Mouse (Mus musculus) lung, postnatal 25 days (tissue): ENCODE measurements at regions not wholly inside any gene's neighbourhood (a gene's known extent, or its start where the extent isn't known, plus 50 kb on each side); places are given as distances from the start of the nearest gene placed in this dataset.

ENCODE experiments used
- DNase-seq: peaks from one replicate; pipeline ENCODE4 v3.0.0; 2022; ENCODE audit warnings: low spot score

DNA sequence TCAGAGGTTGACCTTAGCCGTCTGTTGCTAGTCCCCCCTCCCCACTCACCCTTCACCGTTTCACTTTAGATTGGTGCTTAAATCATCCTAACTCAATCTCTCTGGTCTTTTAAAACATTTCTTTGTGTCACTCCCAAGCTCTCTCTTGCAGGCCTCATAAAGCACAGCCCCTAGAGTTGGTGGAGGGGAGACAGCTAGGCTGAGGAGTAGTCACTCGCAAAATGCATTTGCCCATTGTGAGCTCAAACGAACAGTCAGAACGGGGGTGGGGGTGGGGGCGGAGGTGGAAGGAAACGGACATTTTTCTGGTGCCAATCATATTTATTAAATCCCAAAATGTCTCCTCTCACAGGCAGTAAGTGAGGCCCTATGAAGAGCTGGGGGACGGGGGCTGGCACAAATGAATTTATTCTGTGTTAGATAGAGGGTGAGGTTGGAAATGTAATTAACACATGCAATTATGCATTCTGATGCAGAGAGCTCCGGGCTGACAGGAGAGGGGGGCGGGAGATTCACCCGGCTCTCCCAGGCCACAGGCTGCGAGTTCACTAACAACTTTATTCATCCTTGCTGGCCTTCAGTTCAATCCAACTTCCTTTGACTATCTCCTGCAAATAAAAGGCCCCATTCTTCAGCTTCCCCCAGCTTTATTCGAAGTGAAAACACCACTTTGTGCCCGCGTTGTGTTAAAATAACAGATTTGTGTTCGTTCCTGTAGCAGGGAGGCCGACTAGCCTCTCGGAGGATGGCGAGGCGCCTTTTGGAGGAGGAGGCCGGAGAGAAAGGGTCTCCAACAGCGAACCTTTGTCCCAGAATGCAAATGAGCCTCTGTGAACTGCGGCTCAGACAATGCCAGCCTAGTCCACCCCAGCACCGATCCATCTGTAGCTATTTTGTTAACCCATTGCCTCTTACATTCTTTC lies 223.7 kb upstream of the Irx5 start:
- no peak for DNase-seq

DNA sequence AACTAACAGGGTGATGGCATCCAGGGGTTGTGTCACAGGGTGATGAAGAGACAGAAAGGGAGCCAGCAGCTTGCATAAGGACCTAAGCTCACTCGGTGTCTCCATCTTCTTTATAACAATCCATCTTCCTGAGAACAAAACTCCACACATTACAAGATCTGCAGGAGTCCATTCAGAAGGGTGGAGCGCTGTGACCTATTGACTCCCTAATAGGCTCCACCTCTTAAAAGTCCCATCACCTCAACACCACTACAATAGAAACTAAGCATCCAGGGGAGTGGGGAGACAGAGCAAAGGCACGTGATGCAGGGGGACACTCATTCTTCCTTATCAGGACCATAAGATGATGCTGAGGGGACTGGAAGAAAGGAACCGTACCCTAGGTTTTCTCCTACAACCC lies 224.5 kb upstream of the Irx5 start:
- DNase-seq = no peak

DNA sequence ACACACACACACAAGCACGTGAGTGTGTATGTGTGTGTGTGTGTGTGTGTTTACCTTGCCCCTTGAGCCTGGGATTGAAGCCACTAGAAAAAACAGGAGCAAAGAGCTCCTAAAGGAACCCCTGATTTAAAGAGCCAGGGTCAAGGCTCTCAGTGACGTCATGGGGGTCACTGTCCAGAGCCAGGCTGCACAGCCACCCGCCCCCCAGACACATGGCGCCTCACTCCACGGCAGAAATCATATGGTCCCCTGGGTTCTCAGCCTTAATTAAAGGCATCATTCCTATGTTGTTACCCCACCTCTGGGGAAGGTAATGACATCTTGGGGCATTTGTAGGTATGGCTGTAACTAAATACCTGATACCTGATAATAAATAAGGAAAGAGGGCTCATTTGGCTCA lies 224.9 kb upstream of the Irx5 start:
- no peak for DNase-seq

DNA sequence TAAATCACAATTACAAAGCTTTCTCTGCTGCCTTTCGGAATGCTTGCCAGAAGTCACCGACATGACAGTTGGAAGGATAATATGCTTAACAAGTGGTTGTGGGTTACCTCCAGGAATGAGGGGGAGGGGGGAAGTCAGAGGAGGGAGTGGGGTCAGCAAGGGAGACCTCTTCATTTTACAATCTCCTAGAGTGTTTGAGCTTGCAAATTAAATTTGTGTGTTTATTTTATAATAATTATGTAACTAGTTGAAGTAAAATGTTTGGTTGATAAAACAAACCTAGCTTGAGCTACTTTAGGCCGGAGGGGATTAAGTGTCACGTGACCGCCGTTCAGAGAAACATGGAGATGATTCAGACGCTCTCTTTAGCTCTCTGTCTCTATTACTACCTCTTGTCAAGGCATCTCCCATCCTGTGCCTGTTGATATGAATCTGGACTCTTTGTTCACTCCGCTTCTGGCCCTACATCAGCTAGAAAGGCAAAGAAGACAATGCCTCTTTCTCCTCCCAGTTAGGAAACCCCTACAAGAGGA lies 227.3 kb upstream of the Irx5 start:
- DNase-seq = no peak

DNA sequence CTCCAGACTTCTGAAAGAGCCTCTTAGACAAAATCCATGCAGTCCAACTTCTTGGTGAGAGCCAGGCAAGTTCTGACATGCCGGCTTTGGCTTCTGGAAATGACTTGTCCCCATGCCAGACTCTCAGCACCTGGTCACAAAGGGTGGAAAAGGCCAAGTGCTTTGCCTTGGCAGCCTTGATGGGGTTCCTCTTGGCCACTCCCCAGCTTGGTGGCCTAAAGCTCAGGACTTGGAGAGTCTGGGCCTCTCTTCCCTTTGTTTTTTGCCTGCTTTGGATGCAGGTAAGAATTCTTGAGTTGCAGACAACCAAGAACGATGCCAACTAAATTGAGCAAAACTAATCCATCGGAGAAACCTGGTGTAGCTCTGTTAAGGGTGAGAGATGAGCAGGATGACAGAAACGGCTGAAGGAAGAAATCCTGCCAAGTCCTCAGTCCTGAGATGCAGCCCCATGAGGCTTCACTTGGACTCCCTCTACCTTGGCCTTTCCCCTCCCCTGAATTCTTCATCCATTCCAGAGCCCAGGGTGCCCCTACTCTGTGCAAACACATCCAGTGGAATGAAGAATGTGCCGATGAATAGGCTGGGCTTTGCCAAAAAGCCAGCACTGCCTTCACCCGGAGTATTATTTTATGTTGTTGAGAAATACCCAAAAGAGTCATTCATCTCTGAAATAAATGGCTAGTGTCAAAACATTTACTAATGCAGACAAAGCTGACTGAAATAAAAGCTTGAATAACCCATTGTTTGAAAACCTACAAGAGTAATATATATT lies 228.0 kb upstream of the Irx5 start:
- DNase-seq = peak; percentile 74

DNA sequence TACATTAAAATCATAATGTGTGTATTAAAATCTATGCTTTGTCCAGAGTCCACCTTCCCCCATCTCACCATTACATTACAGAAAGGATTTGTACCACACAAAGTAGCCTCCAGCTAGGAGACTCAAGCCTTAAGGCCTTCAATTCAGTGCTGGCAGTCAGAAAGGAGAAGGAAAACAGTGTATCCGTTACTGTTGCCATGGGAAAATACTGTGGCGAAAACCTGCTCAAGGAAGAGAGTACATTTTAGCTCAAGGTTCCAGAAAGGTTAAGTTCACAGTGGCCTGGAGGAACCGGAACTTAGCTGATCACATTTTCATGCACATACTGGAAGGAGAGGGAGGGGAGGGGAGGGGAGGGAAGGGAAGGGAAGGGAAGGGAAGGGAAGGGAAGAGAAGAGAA lies 231.8 kb upstream of the Irx5 start:
- no peak for DNase-seq

DNA sequence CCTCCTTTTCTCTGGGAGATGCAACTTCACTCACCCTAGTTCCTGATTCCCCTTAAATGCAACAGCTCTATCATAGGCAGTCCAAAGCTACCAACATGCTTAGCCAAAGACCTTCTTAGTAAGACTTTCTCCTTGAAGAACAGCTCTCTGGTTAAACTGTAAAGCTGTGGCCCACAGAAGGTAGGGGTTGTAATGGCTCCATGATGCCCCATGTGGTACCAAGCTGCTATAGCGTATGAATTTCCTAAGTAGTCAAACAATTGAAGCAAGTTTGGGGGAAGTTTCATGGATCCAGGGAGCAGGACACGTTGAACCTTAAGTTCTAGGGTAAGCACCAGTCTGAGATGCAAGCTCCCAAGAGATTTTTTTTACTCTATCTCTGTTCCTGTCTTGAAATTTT lies 236.1 kb upstream of the Irx5 start:
- DNase-seq = no peak

DNA sequence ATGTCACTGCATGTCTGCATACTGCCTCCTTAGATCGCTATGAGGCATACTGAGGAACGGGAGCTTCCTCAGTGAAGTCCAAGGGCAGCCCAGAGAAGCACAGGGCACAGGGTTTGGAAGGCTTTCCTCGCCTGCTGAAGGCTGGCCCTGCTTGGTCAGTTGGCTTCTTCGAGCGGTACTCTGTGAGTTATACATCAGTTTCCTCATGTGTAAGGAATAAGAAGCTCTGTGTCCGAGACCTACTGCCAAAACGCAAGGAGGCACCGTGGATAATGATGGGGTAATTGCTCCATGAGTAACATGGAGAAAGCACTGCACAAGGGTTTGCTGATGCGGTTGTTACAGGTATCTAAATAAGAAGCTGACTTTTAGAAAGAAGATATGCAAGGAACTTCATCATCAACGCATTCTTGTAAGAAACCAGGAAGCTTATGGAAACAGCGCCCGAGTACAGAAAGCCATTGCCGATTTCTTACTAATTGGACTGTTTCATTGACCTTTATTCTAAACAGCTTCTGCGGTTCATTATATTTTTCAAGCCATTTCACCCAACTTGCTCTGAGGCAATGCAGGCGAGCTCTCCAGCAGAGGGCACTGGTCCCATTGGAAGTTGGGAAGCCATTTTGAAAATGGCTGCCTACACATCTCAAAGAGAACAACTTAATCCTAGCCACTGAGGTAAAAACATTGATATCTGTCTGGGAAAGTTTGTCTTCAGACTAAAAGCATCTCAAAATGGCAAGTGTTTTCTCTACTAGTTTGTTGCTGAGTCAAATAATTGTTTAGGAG lies 241.8 kb upstream of the Irx5 start:
- DNase-seq = no peak

DNA sequence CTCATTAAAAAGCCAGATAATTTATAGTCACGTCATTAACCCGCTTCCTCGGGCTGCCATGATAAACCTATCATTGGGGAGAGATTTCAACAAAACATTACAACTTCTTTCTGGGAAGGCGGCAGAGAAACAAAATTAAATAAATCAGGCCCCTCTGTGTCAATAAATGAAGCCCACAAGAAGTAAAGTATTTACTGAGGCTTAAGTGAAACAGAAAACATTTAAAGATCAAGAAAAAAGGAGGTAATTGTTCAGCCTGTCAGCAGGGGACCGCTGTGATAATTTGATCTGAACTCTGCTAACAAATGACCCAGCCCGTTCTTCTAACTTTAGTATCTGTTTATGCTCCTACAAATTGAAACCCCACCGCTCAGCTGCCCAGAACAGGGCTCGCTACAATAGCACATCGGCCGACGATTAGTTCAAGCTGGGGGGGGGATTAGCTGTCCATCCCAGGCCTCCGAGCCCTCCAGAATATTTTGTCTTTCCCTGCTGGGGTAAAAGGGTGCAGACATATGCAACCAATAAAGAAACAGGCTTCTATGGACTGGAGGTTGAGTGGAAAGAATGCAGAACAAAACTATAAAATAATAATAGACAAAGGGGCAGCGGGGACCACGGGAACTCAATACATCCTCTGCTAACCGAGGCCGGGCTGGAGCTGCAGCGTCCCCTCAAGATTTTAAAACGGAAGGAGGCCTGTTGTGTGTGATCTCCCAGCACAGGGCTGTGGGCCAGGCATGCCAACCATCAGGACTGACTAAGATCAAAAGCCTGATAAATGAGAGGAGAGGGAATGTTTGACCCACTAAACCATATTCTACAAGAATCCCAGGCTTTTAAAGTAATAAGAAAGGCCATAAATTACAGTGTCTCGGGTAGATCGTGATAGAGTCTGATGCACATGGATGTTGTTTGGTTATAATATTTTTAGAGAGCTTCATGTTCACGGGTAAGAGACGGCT lies 242.8 kb upstream of the Irx5 start:
- no peak for DNase-seq

DNA sequence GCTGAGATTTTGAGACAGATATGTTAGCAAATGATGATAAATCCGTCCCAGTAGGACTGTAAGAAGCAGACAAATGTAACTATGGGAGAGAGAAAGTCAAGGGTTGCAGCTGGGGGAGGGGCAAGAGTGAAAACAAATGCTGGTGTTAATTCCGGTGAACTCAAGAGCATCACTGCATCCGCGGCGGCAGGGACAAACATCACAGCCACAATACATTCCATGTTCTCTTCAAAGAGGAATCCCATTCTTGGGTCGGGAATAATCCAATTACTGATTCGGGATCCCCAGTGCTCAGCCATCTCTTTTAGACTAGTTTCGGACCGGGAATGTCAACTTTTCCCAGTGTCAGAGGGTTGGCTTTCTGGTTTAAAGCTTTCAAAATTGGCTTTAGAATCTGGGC lies 243.5 kb upstream of the Irx5 start:
- DNase-seq = no peak

DNA sequence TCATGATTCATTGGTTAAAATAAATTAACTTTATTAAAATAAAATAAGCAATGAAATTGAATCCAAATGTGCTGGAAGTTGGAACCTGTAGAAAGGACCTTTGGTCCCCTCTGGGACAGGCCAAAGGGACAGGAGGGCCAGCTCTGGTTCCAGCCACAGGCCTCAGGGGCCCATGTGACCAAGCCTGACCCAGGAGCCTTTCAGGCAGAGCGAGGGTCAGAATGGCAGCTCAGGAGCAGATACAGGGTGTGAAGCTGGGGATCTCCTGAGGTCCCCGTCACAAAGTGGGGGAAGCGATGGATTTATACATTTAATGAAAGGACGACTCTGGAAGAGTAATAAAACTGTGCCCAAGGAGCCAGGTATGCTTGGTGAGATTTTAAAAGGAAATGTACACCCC lies 244.0 kb upstream of the Irx5 start:
- no peak for DNase-seq

DNA sequence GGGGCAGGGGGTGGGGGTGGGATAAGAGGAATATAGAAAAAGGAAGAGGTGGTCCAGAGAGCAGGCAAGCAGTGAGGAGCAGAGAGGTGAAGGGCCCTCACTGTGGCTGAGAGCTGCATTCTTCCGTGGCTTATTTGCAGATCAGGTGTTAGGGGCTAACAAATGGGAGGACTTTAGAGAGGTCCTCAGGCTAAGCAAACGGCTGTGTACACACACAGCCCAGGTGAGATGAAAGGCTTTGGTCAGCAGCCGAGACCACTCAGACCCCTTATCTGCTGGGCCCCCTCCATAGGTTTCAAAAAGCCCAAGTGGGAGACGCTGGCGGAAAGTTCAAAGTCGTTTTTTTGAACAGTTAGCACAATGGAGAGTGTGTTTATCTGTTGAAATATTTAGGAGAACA lies 252.9 kb upstream of the Irx5 start:
- peak; percentile 82 for DNase-seq

DNA sequence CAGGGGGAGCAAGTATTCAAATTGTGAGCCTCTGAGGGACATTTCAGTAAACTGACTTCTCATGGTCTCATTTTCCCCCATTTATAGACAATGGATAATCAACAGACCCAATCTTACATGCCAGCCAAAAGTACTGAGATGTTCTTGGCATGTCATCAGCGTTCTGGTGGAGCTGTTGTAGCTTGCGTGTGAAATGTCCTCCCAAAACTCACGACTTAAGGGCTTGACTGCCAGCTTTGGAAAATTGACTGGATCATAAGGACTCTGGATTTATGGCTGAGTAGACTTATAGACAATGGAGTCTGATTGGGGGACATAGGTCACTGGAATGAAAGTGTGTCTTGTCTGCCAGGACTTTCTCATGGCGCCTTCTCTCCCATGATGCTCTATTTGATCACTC lies 254.9 kb upstream of the Irx5 start:
- no peak for DNase-seq

DNA sequence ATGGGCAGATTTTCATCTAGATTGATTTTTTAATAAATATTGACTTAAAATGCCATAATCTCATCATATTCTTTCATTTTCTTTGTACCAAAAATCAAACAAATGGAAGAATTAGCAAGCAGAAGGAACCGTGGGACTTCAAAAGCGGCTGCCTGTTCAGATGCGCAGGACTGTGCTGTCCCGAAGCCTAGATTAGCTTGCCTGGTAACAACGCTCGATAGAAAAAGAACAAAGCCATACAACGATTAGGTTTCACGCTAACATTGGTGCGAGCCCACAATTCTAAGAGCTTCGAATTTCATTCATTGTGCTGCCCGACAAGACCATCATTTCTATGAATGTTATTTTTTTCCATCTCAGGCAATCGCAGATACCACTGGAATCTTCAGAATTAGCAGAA lies 262.1 kb upstream of the Irx5 start:
- DNase-seq = no peak

DNA sequence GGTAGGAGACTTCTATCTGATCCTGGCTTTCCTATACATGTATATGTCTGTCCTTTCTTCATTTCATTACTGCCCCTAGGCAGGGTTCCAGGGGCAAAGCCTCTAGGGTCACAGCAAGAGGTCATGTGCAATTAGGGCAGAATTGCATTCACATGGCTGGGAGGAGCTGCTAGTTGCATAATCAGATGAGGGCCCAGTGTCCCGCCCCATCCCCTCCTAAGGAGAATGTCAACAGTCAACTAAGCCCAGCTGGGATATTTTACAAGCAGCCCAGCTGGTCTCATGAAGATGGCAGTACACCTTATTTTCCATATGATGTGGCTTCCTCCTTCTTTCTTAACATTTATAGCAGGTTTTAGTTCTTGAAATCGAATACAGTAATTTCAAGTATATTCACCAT lies 273.3 kb upstream of the Irx5 start:
- peak; percentile 26 for DNase-seq

DNA sequence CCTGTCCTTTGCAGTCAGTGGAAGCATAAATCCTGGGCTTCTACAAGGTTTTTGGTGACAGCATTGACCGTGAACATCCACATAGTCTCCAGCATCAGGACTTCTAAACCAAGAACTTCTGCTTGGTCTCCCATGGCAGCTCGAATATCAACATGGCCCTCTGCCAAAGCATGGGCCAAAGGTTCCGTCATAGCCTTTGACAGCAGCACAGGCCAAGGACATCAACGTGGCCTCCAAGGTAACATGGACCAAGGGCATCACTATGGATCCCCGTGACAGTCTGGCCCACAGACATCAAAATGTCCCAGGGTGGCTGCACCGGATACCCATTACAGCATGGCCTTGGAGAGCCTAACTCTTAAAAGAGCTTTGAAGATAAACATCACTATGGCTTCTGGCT lies 275.5 kb upstream of the Irx5 start:
- no peak for DNase-seq

DNA sequence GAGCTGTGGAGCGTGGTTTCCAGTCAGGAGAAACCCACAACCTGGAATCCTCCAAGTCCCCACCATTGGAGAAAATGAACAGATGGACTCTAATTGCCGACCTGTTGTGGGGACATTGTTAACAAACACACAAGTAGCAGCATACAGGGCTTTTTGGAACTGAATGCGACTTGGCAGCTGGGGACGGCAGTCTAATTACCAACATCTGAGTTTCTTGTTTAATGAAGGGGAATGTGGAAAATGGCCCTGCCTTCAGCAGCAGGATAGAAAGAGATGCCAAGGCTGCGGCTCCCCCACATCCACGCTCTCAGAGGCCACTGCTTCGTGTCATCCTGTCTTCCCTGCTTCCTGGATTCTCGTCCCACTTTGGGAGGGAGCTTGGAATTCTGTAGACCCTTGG lies 276.6 kb upstream of the Irx5 start:
- no peak for DNase-seq

DNA sequence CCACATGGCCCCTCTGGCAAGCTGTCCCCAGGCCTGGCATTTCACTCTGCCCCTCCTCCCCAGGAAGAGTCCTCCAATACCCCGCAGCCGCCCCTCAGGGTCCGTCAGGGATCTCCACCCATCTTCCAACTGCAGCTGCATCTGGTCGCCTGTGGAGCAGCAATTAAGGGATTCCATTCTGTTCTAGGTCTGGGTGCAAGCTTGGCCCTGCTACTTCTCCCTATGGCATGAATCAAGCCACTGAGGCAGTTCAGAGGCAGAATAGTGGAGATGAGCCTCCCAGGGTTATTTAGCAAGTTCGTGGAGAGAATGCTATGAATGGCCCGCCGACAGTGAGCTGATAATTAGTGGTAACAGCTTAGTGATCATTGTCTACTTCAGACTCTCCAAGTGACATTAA lies 275.7 kb upstream of the Irx3 start:
- no peak for DNase-seq

DNA sequence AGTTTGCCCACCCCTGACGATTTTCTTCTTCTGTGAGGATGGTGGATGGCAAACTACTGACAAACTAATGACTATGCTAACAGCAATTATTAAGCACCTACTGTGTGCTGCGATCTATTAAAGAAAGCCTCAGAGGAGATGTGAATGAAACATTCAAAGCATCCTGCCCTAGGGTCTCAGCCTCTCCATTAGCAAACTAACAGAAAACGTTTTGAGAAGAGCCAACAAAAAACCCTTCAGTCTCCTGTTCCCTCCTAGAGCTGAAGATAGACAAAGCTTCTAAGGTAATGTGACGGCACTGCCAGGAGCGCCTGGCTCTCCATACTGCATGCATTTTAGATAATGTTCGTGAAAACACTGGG lies 270.4 kb upstream of the Irx3 start:
- no peak for DNase-seq

DNA sequence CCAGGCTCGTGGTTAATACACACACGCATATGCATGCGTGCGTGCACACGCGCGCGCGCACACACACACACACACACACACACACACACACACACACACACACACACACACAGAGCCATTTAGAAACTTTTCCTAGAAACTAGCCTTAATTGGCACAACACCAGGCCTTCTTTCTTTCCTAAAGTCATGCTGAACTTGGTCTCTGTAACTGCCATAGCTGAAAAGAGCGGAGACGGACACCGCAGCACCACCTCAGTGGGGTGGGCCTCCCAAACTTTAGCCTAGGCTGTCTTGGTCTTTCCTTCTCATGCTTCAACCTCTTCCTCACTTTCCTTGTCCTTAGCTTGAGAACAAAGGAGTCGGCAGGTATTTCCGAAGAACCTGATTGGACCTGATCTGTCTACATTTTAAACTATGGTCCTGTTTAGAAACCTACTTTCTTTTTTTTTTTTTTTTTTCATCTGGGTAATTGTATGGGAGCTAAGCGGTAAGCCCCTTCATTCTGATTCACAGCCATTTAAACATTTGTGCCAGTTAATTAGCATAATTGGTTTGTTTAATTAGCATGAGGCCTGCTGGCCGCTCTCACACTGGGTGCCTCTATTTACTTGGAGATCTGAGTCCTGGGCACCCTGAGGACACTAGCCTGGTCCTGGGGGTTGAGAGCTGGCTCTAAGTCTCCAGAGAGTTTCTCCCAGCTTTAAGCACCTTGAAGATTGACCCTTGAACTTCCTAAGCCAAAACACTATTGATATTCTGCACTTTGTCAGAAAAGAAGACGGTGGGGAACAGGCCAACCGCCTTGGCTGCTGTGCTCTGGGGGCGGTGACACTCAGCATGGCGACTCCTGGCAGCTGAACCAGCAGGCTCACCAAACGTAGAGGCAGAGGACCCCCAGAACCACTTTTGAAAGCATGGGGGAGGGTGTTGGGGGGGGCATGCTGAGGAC lies 269.7 kb upstream of the Irx3 start:
- no peak for DNase-seq
